Mouse (Mus musculus): Measurements from ENCODE around the gene Cfap97d1.

The Cfap97d1 gene

DNA sequence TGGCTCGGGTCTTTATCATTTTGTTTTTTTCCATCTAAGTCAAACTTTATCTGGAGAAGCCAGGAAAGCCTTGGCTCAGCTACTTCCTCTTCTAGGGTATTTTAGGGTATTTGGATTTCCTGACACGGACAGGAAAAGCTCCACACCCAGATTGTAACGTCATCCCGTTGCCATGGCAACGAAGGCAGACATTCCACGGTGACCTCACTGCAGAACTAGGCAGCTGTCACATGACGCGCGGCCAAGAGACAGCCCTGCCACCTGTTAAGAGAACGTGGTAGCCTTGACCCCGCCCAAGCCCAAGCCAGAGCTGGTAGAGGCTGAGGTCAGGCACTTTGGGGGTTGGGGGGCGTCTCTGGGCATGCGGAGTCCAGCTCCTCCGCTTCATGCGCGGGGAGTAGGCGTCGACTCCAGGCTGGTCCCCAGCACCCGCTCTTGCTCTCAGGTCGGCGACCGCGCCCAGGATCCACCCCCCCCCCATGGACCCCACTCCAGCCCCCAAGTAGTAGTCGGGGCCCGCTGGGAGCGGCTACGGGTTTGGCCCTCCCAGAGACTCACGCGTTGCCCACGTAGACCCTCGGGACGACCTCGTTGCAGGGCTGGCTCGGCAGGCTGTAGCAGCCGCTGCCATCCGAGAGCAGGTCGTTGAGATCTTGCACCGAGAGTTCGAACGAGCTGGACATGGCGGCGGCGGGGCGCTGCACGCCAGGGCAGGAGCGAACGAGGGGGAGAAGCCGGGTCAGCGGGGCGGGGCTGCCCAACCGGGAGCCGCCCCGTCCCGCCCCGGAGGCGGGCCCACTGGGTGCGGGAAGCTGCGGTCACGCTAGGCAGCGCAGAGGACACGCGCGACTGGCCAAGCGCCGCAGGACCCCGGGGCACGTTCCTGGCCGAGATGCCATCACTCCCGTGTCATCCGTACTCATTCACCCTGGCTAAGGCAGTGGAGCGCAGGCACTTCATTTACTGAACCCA, at the start of gene Cfap97d1:
TSS of gene Cfap97d1 (plus strand) at position 226 of the 972 bp plus-strand sequence.
- DNase-seq (ENCODE audit: low spot score in 2 of 2): peak; percentile 97 to 99

GRCm38 (mm10) chr11:101935743-101936142, 48.3 kb upstream of the Cfap97d1 start:
- no peak for DNase-seq (ENCODE audit: low spot score in 2 of 2)

- no peak for DNase-seq (ENCODE audit: low spot score in 2 of 2)
Measured at GRCm38 (mm10) chr11:101936421-101936820, 47.7 kb upstream of the Cfap97d1 start.

- no peak for DNase-seq (ENCODE audit: low spot score in 2 of 2)
Measured at GRCm38 (mm10) chr11:101937108-101937507, 47.0 kb upstream of the Cfap97d1 start.

DNA sequence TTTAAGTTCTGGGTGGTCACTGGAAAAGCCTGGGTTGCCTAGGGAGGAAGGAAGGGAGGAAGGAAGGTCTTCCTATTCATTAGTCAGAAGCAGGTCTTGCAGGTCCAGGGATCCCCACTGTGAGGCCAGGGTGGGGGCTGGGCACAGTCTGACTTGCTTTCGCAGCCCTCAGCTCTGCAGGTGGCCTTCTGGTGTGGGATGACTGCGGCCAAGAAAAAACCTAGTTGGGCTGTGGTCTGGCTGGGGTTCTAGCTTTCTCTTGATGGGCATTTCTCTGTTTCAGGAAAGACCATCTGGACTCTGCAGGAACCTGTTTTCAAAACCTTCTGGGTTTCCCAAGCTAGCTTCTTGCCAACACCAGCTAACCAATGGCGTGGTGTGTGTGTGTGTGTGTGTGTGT, 41.0 kb upstream of the Cfap97d1 start:
- no peak for DNase-seq (ENCODE audit: low spot score in 2 of 2)

DNA sequence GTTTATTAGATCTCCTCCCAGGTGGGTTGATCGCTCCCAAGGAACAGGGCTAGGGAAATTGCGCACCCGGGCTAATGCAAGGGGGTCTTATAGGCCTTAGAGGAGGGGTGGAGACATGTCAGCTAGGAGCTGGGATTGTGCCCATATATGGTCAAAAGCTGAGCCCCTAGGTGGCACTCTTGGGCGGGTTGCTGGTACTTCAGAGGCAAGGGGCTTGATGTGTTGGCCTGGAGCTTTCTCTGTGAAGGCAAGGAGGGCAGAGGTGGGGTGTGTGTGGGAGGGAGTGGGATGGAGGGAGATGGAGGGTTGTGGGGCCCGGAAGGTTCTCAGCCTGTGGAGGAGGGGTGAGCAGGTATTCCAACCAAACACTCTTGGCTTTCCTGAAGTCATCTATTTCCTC, 37.6 kb upstream of the Cfap97d1 start:
- no peak for DNase-seq (ENCODE audit: low spot score in 2 of 2)

- no peak for DNase-seq (ENCODE audit: low spot score in 2 of 2)
Measured at GRCm38 (mm10) chr11:101950021-101950420, 34.1 kb upstream of the Cfap97d1 start.

GRCm38 (mm10) chr11:101952541-101953341, 31.3 kb upstream of the Cfap97d1 start:
- peak; percentile 37 to 40 for DNase-seq (ENCODE audit: low spot score in 2 of 2)

- DNase-seq (ENCODE audit: low spot score in 2 of 2): no peak
Measured at GRCm38 (mm10) chr11:101953441-101953840, 30.6 kb upstream of the Cfap97d1 start.

DNA sequence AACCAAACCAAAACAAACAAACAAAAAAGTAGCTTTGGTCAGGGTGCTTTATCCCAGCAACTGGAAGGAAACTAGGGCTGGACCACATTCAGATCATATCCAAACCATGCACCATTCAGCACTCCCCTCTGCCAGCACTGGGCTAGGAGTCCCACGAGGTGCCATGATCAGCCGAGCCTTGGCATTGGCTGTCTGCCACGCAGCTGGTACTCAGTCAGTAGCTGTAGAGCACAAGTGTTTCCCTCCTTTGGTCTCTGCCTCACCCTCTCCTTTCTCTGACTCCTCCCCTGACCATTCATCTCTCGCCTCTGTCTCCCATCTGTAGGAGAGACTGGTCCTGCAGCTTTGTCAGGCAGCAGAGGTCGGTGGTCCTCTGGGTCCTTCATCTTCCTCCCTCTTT, 26.6 kb upstream of the Cfap97d1 start:
- DNase-seq (ENCODE audit: low spot score in 2 of 2): no peak

DNA sequence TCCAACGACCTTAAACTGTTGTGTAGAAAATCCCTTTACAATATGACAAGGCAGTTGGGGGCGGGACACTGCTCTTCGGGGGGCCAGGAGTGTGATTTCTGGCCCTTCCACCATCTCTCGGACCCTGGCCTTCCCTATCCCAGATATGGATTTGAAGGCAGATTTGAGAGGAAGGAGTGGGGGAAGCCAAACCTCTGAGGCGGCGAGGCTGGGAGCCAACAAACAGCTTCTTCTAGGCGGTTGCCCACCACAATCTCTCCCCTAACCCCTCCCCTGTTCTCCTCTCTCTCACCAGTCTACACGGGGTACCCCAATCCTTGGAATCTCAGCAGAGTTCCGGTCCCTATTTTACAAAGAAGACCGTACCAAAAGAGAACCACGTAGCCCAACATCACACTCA, 21.0 kb upstream of the Cfap97d1 start:
- no peak for DNase-seq (ENCODE audit: low spot score in 2 of 2)

DNA sequence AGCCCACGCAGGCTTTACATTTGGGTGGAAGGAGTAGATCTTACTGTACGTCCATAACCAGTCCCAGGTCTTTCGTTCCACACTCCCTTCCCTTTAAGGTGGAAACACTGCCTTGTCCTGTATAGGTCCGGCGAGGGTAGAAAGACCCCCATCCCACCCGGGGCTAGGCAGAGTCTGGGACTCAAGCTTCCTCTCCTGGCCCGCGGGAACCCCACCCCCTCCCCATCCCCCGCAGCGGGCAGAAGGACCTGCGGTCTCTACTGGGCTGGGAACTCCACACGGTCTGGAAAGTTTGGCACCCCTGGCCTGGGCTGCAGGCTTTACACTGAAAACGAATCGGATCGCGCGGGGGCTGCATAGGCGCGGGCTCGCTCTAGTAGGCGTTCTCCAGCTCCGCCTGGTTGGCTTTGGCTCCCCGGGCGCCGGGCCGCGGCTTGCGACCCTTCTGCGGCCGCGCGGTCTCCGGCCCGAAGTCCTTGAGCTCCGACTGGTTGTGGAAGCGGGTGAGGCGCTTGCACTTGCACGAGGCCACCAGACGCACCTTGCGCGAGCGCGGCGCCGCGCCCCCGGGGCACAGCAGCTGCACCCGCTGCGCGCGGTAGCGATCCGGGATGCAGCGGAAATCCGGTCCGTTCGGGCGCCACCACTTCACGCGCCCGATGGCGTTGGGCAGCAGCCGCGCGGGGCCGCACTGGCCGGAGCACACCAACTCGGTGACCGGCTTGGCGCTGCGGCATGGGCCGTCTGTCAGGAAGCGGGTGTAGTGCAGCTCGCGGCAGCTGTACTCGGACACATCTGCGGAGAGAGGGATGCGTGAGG, 20.4 kb upstream of the Cfap97d1 start:
- no peak for DNase-seq (ENCODE audit: low spot score in 2 of 2)

GRCm38 (mm10) chr11:101964647-101965046, 19.4 kb upstream of the Cfap97d1 start:
- DNase-seq (ENCODE audit: low spot score in 2 of 2): no peak

DNA sequence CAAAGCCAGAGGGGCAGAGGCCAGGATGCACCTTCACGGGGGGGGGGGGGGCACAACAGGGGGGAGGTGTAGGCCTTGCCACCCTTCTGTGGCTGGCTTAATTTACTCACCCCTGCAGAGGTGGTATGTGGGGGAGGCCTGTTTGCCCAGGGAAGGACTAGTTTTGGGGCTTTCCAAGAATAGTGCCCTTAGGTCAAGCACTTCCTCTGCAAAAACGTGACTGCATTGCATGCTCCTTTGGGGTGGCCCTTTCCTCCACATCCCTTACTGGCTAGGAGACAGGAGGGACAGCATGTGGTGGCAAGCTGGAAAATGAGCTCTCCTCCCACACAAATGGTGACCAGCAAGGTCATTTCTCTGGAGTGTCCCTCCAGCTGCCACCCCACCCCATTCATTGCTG, 18.5 kb upstream of the Cfap97d1 start:
- DNase-seq (ENCODE audit: low spot score in 2 of 2): no peak

DNA sequence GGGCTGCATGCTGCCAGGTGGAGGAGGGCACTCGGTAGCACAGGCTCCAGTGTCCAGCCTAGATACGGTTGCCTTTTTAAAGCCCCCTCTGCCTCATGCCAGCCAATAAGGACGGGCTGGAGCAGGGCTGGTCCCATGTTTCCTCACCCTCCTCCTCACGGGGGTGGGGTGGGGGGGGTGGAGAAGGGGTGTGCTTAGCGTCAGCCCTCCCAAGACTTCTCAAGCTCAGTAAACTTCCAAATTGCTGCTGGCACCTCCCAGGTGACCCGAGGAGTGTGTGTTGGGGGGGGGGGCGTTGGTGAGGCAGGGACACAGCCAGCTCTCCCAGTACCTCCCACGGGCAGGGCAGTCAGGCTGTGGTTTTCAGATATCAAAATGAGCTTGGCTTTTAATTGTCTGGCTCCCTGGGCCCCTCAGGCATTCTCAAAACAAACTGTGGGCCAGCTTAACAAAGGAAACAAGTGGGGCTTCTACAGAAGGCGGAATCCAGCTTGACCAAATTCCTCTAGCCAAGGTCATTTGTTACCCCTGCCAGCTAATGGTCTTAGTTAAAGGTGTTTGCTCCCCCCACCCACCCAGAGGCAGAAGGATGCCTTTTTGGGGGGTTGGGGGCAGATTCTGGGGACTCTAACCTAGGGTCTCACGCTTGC, 17.0 kb upstream of the Cfap97d1 start, which contains the start of gene Sost:
TSS of gene Sost (minus strand) at position 51 of the 650 bp plus-strand sequence.
- no peak for DNase-seq (ENCODE audit: low spot score in 2 of 2)

GRCm38 (mm10) chr11:101968311-101968710, 15.8 kb upstream of the Cfap97d1 start:
- DNase-seq (ENCODE audit: low spot score in 2 of 2): no peak

DNA sequence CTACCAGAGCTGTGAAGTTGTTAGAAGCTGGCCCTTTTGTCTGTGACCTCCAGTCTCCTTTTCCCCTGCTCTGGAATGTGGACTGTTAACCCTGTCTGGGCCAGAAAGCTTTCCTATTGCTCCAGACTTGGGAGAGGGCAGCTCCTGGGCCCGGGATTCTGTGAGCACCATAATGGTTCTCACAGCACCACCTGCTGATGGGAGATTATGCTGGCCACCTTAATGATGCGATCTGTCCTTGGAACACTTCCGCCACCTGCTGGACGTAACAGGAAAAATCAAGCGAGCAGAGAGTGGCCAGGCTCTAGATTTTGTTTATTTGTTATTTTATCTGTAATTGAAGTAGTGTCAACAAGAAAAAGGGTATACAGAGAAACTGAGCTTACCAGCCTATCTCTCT, 15.3 kb upstream of the Cfap97d1 start:
- peak; percentile 89 to 91 for DNase-seq (ENCODE audit: low spot score in 2 of 2)

DNA sequence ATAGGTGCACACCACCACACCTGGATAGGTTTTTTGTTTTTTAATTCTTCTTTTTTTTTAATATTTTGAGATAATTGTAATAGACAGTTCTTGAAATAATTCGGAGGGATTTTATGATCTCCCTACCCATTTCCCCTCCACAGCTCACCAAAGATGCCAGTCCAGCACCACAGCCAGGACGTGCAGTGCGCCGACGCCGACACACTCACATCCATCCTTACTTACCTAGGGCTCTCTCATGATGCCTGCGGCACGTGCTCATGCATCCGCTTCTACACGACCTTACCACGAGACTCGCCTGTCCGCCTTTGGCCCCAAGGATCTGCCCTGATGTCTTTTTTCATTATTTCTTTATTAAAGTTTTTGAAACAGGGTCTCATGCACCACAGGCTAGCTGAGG, 14.2 kb upstream of the Cfap97d1 start:
- DNase-seq (ENCODE audit: low spot score in 2 of 2): no peak

GRCm38 (mm10) chr11:101971410-101971809, 12.7 kb upstream of the Cfap97d1 start:
- no peak for DNase-seq (ENCODE audit: low spot score in 2 of 2)

- no peak for DNase-seq (ENCODE audit: low spot score in 2 of 2)
Measured at GRCm38 (mm10) chr11:101972097-101972496, 12.0 kb upstream of the Cfap97d1 start.

GRCm38 (mm10) chr11:101972651-101973050, 11.4 kb upstream of the Cfap97d1 start:
- DNase-seq (ENCODE audit: low spot score in 2 of 2): no peak

Data from right cerebral cortex, postnatal 10 days (tissue).